Mouse (Mus musculus) limb, embryonic 10.5 days (tissue): Measurements from ENCODE around the gene Syn3. TPM values are rescaled to one million over a fixed set of nuclear protein-coding genes. Genes with fewer than 3 reads are reported as not detected.

ENCODE experiments used
- DNase-seq: peaks from one replicate; pipeline ENCODE4 v3.0.0-alpha.2; 2017; ENCODE audit warnings: low spot score
- H3K27ac ChIP-seq: fragments of 300-500 bp; sonication (generic); 2 replicates; pipeline ENCODE4 v1.5.1; 2016; ENCODE audit warnings: mild to moderate bottlenecking
- H3K27me3 ChIP-seq: fragments of 300-500 bp; sonication (generic); 2 replicates; pipeline ENCODE4 v1.6.1; 2016; ENCODE audit warnings: low read depth, mild to moderate bottlenecking; ENCODE audit not compliant: poor library complexity, severe bottlenecking
- H3K36me3 ChIP-seq: fragments of 300-500 bp; sonication (generic); 2 replicates; pipeline ENCODE4 v1.6.1; 2016; ENCODE audit warnings: mild to moderate bottlenecking, moderate library complexity
- H3K4me1 ChIP-seq: fragments of 300-500 bp; sonication (generic); 2 replicates; pipeline ENCODE4 v1.6.1; 2016
- H3K4me3 ChIP-seq: fragments of 300-500 bp; sonication (generic); 2 replicates; pipeline ENCODE4 v1.5.1; 2016; ENCODE audit warnings: mild to moderate bottlenecking, moderate library complexity
- H3K9me3 ChIP-seq: fragments of 300-500 bp; sonication (generic); replicated peaks from 2 replicates; pipeline ENCODE4 v1.6.1; 2016; ENCODE audit warnings: mild to moderate bottlenecking
- WGBS: fragments of 180-500 bp; shearing (Covaris S2); methylation state at CpG from one replicate; pipeline ENCODE4 v1.1.7; 2016; 5-methylcytosine and 5-hydroxymethylcytosine counted together
- polyA plus RNA-seq: library from polyadenylated mRNA; unstranded; fragments of >200 nt; fragmentation: Nextera tagmentation; extraction: Ambion mirVana; gene quantifications from 2 replicates; pipeline ENCODE4 v1.2.1, GENCODE M21; 2016

The Syn3 gene
- polyA plus RNA-seq, 1 experiment from 2014 or later: 3.6 TPM

GRCm38 (mm10) chr10:86344654-86345053, 154.0 kb downstream of the Syn3 start:
- Histone ChIP-seq H3K4me3 (no peak overlapping the region), H3K27me3 (no peaks in the 10 kb centered on the region), H3K4me1 (peaks cover 29% of the 10 kb centered on the region), H3K9me3 (no peaks in the 10 kb centered on the region), H3K36me3 (peaks cover 51% of the 10 kb centered on the region), H3K27ac (no peak overlapping the region)
- no peak for DNase-seq
- WGBS: 88% methylated on average over 6 of the region's 6 CpGs

DNA sequence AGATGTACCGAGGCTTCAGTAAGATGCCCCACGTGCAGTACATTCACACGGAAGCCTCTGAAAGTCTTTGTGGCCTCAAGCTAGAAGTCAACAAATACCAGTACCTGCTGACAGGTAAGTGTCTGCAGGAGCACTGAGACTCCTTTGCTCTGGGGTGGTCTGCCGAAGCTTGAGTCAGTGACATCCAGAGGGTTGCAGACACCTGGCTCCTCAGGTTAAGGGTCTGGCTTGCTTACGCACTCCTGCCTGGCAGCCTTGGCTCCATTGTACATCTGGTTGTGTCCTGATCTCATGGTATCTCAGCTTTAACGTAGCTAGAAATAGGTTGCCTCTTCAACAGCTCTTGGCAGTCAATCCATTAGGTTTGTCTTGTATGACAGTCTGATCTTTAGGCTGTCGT, 154.8 kb downstream of the Syn3 start:
- peaks cover 51% of the 10 kb centered on the region for H3K36me3 ChIP-seq
- 94% methylated on average over 7 of the region's 7 CpGs for WGBS

GRCm38 (mm10) chr10:86343362-86343761, 155.3 kb downstream of the Syn3 start:
- Histone ChIP-seq H3K27ac (no peak overlapping the region), H3K4me1 (peaks cover 34% of the 10 kb centered on the region), H3K27me3 (no peaks in the 10 kb centered on the region), H3K36me3 (peaks cover 52% of the 10 kb centered on the region), H3K4me3 (no peak overlapping the region), H3K9me3 (no peaks in the 10 kb centered on the region)
- WGBS: 92% methylated on average over 6 of the region's 6 CpGs
- DNase-seq: no peak

More for the DNA sequence above, 154.8 kb downstream of the Syn3 start:
- Histone ChIP-seq H3K9me3 (no peaks in the 10 kb centered on the region), H3K27ac (no peak overlapping the region), H3K27me3 (no peaks in the 10 kb centered on the region), H3K4me1 (peaks cover 31% of the 10 kb centered on the region), H3K4me3 (no peak overlapping the region)
- DNase-seq: no peak

DNA sequence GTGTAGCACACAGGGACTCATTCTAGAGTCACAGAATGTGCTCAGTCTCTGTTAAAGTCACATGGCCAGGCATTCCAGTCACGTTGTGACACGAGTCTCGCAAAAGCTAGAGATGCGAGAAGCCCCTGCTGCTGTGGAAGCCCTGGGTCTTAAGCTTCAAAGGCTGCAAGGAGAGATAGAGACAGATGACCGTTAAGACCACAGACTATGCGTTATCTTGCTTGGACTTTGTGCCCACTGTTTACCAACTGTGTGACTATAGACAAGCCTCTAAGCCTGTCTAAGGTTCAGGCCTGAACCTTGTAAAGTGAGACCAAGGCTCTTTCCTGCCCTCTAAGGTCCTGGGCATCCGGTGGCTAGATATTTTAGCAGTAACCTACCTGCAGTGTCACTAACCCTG, 156.0 kb downstream of the Syn3 start:
- H3K27me3 ChIP-seq: no peaks in the 10 kb centered on the region
- no peaks in the 10 kb centered on the region for H3K9me3 ChIP-seq
- no peak for DNase-seq
- H3K36me3 ChIP-seq: peaks cover 48% of the 10 kb centered on the region
- H3K4me3 ChIP-seq: no peak overlapping the region
- H3K27ac ChIP-seq: no peak overlapping the region
- WGBS: 63% methylated on average over 7 of the region's 7 CpGs
- peaks cover 41% of the 10 kb centered on the region for H3K4me1 ChIP-seq

- H3K9me3 ChIP-seq: no peaks in the 10 kb centered on the region
- H3K4me1 ChIP-seq: peaks cover 46% of the 10 kb centered on the region
- H3K27ac ChIP-seq: peak overlapping the region; percentile 56
- no peak overlapping the region for H3K4me3 ChIP-seq
- WGBS: 80% methylated on average over 4 of the region's 4 CpGs
- no peak for DNase-seq
- no peaks in the 10 kb centered on the region for H3K27me3 ChIP-seq
- H3K36me3 ChIP-seq: peaks cover 44% of the 10 kb centered on the region
These were observed 156.5 kb downstream of the Syn3 start for GRCm38 (mm10) chr10:86342151-86342550.

- Histone ChIP-seq H3K4me1 (peaks cover 51% of the 10 kb centered on the region), H3K27me3 (no peaks in the 10 kb centered on the region), H3K27ac (peak overlapping the region; percentile 56), H3K36me3 (peaks cover 40% of the 10 kb centered on the region), H3K9me3 (no peaks in the 10 kb centered on the region), H3K4me3 (no peak overlapping the region)
- 33% methylated on average over 8 of the region's 8 CpGs for WGBS
- peak; percentile 39 for DNase-seq
These were observed 157.1 kb downstream of the Syn3 start for GRCm38 (mm10) chr10:86341589-86341988.

DNA sequence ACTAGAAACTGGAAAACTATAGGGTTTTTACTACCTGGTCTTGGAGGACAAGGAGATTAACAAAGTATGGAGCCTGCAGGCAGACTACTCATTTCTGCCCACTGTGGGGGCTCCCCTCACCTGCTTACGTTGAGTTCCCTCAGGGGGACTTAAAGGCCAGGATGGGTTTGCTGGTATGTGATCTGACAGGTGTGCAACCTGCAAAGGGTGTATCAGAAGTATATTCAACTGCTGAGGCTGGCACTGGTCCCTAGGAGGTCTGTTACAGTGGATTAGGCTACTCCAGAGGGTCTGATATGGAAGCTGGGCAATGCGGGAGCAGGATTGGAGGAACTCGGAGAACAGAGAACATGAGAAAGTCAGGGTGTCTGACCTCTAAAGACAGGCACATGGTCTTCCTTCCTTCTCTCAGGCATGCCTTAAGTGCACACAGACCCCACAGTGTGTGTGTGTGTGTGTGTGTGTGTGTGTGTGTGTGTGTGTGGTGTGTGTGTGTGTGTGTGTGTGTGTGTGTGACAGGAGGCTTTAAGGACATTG, 157.6 kb downstream of the Syn3 start:
- no peak for DNase-seq
- Histone ChIP-seq H3K36me3 (peaks cover 35% of the 10 kb centered on the region), H3K27ac (peak overlapping the region; percentile 56), H3K27me3 (no peaks in the 10 kb centered on the region), H3K4me3 (no peak overlapping the region), H3K4me1 (peaks cover 52% of the 10 kb centered on the region), H3K9me3 (no peaks in the 10 kb centered on the region)
- WGBS: 82% methylated on average over 3 of the region's 3 CpGs

- peaks cover 29% of the 10 kb centered on the region for H3K36me3 ChIP-seq
- H3K4me1 ChIP-seq: peaks cover 53% of the 10 kb centered on the region
- WGBS: 77% methylated on average over 7 of the region's 7 CpGs
- H3K27me3 ChIP-seq: no peaks in the 10 kb centered on the region
- DNase-seq: no peak
- no peaks in the 10 kb centered on the region for H3K9me3 ChIP-seq
- no peak overlapping the region for H3K4me3 ChIP-seq
- no peak overlapping the region for H3K27ac ChIP-seq
These were observed 158.3 kb downstream of the Syn3 start for GRCm38 (mm10) chr10:86340421-86340820.

DNA sequence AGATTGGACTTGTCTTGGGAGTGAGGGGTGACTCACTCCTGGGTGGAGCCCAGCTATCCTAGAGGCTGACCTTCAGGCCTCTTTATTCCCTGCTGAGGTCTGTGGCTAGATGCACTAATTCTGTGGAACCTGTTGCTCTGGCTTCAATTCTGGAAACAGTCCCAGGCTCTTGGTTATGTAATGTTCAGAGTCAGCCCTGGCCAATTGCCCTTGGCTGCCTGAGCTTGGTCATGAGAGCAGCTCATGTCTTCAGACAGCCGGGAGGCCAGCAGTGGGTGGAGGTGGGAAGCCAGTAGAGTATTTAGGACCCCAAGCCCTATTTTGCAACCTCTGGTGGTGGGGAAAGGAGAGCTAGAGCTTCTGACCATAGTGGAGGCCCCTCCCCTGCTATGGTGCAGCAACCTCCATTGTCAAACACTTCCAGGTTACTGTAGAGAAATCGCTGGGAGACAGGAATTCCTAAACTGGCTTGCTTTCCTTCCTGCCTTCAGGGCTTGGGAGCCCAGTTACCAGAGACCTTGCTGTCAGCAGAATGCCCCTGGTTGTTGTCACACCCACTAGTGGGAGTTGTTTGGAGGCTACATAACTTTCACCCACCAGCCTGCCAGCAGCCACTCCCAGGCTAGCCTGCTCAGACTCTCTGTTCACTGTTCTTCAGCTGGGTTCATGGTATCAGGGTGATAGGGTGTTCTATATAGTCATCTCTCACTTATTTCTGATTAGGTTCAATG, 158.9 kb downstream of the Syn3 start:
- Histone ChIP-seq H3K27ac (no peak overlapping the region), H3K9me3 (no peaks in the 10 kb centered on the region), H3K4me3 (no peak overlapping the region), H3K27me3 (no peaks in the 10 kb centered on the region), H3K4me1 (peaks cover 59% of the 10 kb centered on the region), H3K36me3 (peaks cover 23% of the 10 kb centered on the region)
- 70% methylated on average over 2 of the region's 2 CpGs for WGBS
- no peak for DNase-seq

GRCm38 (mm10) chr10:86339121-86339520, 159.6 kb downstream of the Syn3 start:
- no peak overlapping the region for H3K4me3 ChIP-seq
- no peaks in the 10 kb centered on the region for H3K27me3 ChIP-seq
- no peaks in the 10 kb centered on the region for H3K9me3 ChIP-seq
- no peak overlapping the region for H3K27ac ChIP-seq
- no peak for DNase-seq
- H3K36me3 ChIP-seq: peaks cover 16% of the 10 kb centered on the region
- H3K4me1 ChIP-seq: peaks cover 66% of the 10 kb centered on the region
- WGBS: 88% methylated on average over 4 of the region's 4 CpGs

GRCm38 (mm10) chr10:86338121-86338715, 160.5 kb downstream of the Syn3 start:
- H3K27me3 ChIP-seq: no peaks in the 10 kb centered on the region
- no peaks in the 10 kb centered on the region for H3K9me3 ChIP-seq
- H3K36me3 ChIP-seq: peaks cover 8% of the 10 kb centered on the region
- H3K4me3 ChIP-seq: no peak overlapping the region
- WGBS: 62% methylated on average over 4 of the region's 4 CpGs
- no peak overlapping the region for H3K27ac ChIP-seq
- no peak for DNase-seq
- H3K4me1 ChIP-seq: peaks cover 72% of the 10 kb centered on the region

DNA sequence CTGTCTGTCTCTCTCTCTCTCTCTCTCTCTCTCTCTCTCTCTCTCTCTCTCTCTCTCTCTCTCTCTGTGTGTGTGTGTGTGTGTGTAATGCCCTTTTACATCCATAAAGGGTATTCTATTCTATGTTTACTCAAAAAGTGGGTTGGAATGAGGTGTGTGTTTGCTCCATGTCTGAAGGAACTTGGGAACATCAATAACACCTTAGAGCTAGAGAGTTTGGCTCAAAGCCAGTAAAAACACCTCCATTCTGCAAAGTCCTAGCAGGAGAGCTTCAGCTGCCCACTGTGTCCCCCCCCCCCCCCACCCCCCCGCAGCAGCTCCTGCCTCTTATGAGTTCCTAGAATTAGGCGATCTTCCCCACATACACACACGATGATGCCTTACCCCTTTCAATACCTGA, 161.5 kb downstream of the Syn3 start:
- Histone ChIP-seq H3K4me1 (peaks cover 69% of the 10 kb centered on the region), H3K27ac (no peak overlapping the region), H3K9me3 (no peaks in the 10 kb centered on the region), H3K4me3 (no peak overlapping the region), H3K27me3 (no peaks in the 10 kb centered on the region), H3K36me3 (peaks cover 8% of the 10 kb centered on the region)
- no peak for DNase-seq
- 60% methylated on average over 3 of the region's 3 CpGs for WGBS

- Histone ChIP-seq H3K36me3 (peaks cover 8% of the 10 kb centered on the region), H3K27me3 (no peaks in the 10 kb centered on the region), H3K4me3 (no peak overlapping the region), H3K4me1 (peaks cover 69% of the 10 kb centered on the region), H3K9me3 (no peaks in the 10 kb centered on the region), H3K27ac (no peak overlapping the region)
- no peak for DNase-seq
- WGBS: 85% methylated on average over 1 of the region's 1 CpGs
These were observed 162.2 kb downstream of the Syn3 start for GRCm38 (mm10) chr10:86336506-86336905.
